Mouse (Mus musculus): ENCODE measurements around the gene Cab39l. TPM values are rescaled to one million over a fixed set of nuclear protein-coding genes. Genes with fewer than 3 reads are reported as not detected.
"Not testable (repeated sequence)": the region's sequence is repeated elsewhere in the genome, so short reads cannot be mapped to it uniquely, and the experiment has no call there.

Cab39l gene
- polyA plus RNA-seq (2015; fragmentation: Nextera tagmentation; extraction: Ambion mirVana): 39.8 and 40.8 TPM in 2 replicates

DNA sequence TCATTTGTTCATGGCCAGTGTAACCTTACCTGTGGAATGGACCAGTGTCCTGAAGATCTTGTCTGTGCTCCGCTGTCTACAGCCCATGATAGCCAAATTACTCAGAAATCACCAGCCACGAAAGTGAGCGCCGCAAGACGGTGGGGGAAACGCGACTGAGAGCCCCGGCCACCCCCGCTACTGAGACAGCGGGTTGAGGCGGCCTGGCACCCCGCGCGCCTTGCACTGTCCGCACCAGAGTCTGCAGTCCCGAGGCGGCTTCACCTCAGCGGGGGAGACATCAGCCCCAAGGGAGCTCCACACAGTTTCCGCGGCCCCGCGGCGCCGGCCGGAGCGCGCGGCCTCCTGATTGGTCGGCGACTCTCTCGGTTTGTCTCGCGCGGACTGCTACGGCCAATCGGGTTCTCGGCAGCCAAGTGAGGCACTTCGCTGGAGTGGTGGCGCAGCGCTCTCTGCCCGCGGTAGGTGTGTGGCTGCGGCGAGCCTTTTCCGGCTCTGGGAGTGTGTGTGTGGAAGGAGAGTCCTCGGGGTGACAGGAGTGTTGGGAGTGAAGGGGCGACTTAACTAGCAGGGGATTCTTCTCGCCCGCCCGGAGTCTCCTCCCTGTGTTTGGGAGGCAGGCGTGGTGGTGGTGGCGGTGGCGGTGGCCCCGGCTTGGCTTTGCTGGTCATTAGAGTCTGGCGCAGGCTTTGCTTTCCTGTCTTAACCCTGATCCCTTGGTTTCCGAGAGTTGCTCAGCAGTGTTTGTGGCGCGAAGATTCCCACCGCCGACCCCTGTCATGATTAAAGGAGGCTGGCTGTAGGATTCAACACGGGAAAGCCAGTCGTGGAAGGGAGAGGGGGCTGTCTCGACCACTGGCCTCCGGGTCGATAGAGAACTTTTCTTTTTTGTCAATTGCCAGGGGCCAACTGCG, at the start of gene Cab39l, which contains the start of gene Setdb2:
Gene Cab39l (plus strand): TSS at position 415 of the 914 bp plus-strand sequence.
Gene Setdb2 (minus strand): TSS at position 327 of the 914 bp plus-strand sequence.
- H3K9me3 ChIP-seq: no peaks in the 10 kb centered on the region
- peaks cover 11% of the 10 kb centered on the region for H3K4me1 ChIP-seq
- under 1% methylated on average over 66 of the region's 66 CpGs for WGBS
- peak within 1 kb of the TSS; percentile 70 for H3K27ac ChIP-seq
- H3K4me2 ChIP-seq: peak within 1 kb of the TSS; percentile 83
- peak within 1 kb of the TSS; percentile 85 for H3K4me3 ChIP-seq
- H3K27me3 ChIP-seq: no peaks in the 10 kb centered on the region
- no peaks in the 10 kb centered on the region for H3K36me3 ChIP-seq
- peak within 1 kb of the TSS; percentile 90 for H3K9ac ChIP-seq
- ATAC-seq (ENCODE audit: insufficient number of reproducible peaks, insufficient read depth, low FRiP score, low TSS enrichment, low read depth): peak; percentile 100

GRCm38 (mm10) chr14:59395281-59395680, 45.5 kb upstream of the Cab39l start, which contains the start of gene Phf11c:
Gene Phf11c (minus strand): TSS chr14:59395381.
- H3K36me3 ChIP-seq: no peaks in the 10 kb centered on the region
- H3K4me3 ChIP-seq: no peak within 1 kb of the TSS
- H3K27me3 ChIP-seq: no peaks in the 10 kb centered on the region
- H3K4me1 ChIP-seq: no peaks in the 10 kb centered on the region
- no peak within 1 kb of the TSS for H3K9ac ChIP-seq
- 93% methylated on average over 3 of the region's 3 CpGs for WGBS
- H3K4me2 ChIP-seq: no peak within 1 kb of the TSS
- no peaks in the 10 kb centered on the region for H3K9me3 ChIP-seq
- no peak for ATAC-seq (ENCODE audit: insufficient number of reproducible peaks, insufficient read depth, low FRiP score, low TSS enrichment, low read depth)
- H3K27ac ChIP-seq: no peak within 1 kb of the TSS

DNA sequence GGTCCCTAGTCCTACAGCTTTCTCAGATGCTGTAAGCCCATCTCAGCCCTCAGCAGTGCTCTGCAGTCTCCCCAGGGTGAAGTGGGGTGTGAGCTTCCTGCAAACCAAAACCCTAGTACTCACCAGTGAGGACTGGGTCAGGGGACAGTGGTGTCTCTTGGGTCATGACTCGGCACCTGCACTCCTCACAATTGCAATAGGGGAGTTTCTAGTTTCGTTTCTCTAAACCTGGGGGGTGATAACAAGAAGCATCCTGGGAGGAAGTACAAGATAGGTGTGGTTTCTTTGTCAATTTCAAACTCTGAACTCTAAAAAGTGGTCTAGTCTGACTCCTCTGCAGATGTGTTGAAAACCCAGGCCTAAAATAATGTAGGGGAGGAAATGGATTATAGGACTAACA, 43.8 kb upstream of the Cab39l start:
- WGBS: 84% methylated on average over 2 of the region's 2 CpGs
- Histone ChIP-seq H3K4me3 (no peak overlapping the region), H3K36me3 (peaks cover 6% of the 10 kb centered on the region; the same call in 1 of the 2 replicates), H3K4me1 (no peaks in the 10 kb centered on the region), H3K27me3 (no peaks in the 10 kb centered on the region), H3K9ac (no peak overlapping the region), H3K27ac (no peak overlapping the region), H3K4me2 (no peak overlapping the region), H3K9me3 (no peaks in the 10 kb centered on the region)
- ATAC-seq (ENCODE audit: insufficient number of reproducible peaks, insufficient read depth, low FRiP score, low TSS enrichment, low read depth): no peak

- H3K4me3 ChIP-seq; H3K9me3 ChIP-seq; H3K9ac ChIP-seq; ATAC-seq (ENCODE audit: insufficient number of reproducible peaks, insufficient read depth, low FRiP score, low TSS enrichment, low read depth); H3K4me1 ChIP-seq; H3K27me3 ChIP-seq; H3K27ac ChIP-seq; H3K4me2 ChIP-seq: not testable (repeated sequence)
- peaks cover 20% of the 10 kb centered on the region for H3K36me3 ChIP-seq
- WGBS: 95% methylated on average over 2 of the region's 2 CpGs
Observed at GRCm38 (mm10) chr14:59414979-59415378, 25.8 kb upstream of the Cab39l start.

- H3K4me3 ChIP-seq: no peak overlapping the region
- H3K27ac ChIP-seq: no peak overlapping the region
- 91% methylated on average over 4 of the region's 4 CpGs for WGBS
- H3K4me1 ChIP-seq: no peaks in the 10 kb centered on the region
- H3K27me3 ChIP-seq: no peaks in the 10 kb centered on the region
- no peak for ATAC-seq (ENCODE audit: insufficient number of reproducible peaks, insufficient read depth, low FRiP score, low TSS enrichment, low read depth)
- no peak overlapping the region for H3K9ac ChIP-seq
- no peaks in the 10 kb centered on the region for H3K9me3 ChIP-seq
- H3K4me2 ChIP-seq: no peak overlapping the region
- H3K36me3 ChIP-seq: peaks cover 14% of the 10 kb centered on the region
Observed at GRCm38 (mm10) chr14:59418171-59418570, 22.6 kb upstream of the Cab39l start.

GRCm38 (mm10) chr14:59422912-59423663, 17.7 kb upstream of the Cab39l start:
- Histone ChIP-seq H3K4me2 (no peak overlapping the region), H3K4me1 (no peaks in the 10 kb centered on the region), H3K36me3 (peaks cover 3% of the 10 kb centered on the region; the same call in 1 of the 2 replicates), H3K9ac (no peak overlapping the region), H3K27ac (no peak overlapping the region), H3K4me3 (no peak overlapping the region), H3K27me3 (no peaks in the 10 kb centered on the region), H3K9me3 (no peaks in the 10 kb centered on the region)
- no peak for ATAC-seq (ENCODE audit: insufficient number of reproducible peaks, insufficient read depth, low FRiP score, low TSS enrichment, low read depth)
- WGBS: 62% methylated on average over 11 of the region's 11 CpGs

- no peak for ATAC-seq (ENCODE audit: insufficient number of reproducible peaks, insufficient read depth, low FRiP score, low TSS enrichment, low read depth)
- no peaks in the 10 kb centered on the region for H3K36me3 ChIP-seq
Observed at GRCm38 (mm10) chr14:59430556-59430955, 10.2 kb upstream of the Cab39l start.

GRCm38 (mm10) chr14:59433902-59434301, 6.9 kb upstream of the Cab39l start:
- no peaks in the 10 kb centered on the region for H3K4me1 ChIP-seq
- H3K36me3 ChIP-seq: no peaks in the 10 kb centered on the region
- no peak overlapping the region for H3K27ac ChIP-seq
- 71% methylated on average over 2 of the region's 2 CpGs for whole genome bisulfite sequencing
- H3K4me3 ChIP-seq: no peak overlapping the region
- H3K27me3 ChIP-seq: no peaks in the 10 kb centered on the region
- no peaks in the 10 kb centered on the region for H3K9me3 ChIP-seq
- ATAC-seq (ENCODE audit: insufficient number of reproducible peaks, insufficient read depth, low FRiP score, low TSS enrichment, low read depth): no peak
- H3K9ac ChIP-seq: no peak overlapping the region
- H3K4me2 ChIP-seq: no peak overlapping the region

More at GRCm38 (mm10) chr14:59430556-59430955, 10.2 kb upstream of the Cab39l start:
- H3K9ac ChIP-seq: no peak overlapping the region
- no peaks in the 10 kb centered on the region for H3K9me3 ChIP-seq
- no peak overlapping the region for H3K4me3 ChIP-seq
- H3K27me3 ChIP-seq: no peaks in the 10 kb centered on the region
- H3K4me2 ChIP-seq: no peak overlapping the region
- no peak overlapping the region for H3K27ac ChIP-seq
- H3K4me1 ChIP-seq: no peaks in the 10 kb centered on the region
- 92% methylated on average over 1 of the region's 1 CpGs for WGBS

DNA sequence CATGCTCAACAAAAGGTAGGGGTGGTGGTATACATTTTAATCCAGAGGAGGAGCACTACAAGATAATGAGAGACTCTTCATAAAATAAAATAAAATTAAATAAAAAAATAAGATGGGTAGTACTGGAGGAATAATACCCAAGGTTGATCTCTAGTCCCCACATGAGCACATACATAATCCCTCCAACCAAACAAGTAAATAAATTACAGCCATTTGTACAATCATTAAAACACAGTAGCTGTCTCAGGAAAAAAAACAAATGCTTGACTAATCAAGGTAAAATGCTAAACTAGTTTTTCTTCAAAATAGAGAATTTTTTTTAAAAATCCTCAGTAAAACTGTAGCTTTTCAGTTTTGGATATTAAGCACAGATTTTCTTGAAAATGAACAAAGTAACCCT, 5.6 kb upstream of the Cab39l start:
- peaks cover 11% of the 10 kb centered on the region for H3K4me1 ChIP-seq
- ATAC-seq (ENCODE audit: insufficient number of reproducible peaks, insufficient read depth, low FRiP score, low TSS enrichment, low read depth): no peak
- H3K9ac ChIP-seq: no peak overlapping the region
- no peaks in the 10 kb centered on the region for H3K27me3 ChIP-seq
- H3K27ac ChIP-seq: no peak overlapping the region
- no peaks in the 10 kb centered on the region for H3K36me3 ChIP-seq
- no peak overlapping the region for H3K4me3 ChIP-seq
- H3K4me2 ChIP-seq: no peak overlapping the region
- H3K9me3 ChIP-seq: no peaks in the 10 kb centered on the region

DNA sequence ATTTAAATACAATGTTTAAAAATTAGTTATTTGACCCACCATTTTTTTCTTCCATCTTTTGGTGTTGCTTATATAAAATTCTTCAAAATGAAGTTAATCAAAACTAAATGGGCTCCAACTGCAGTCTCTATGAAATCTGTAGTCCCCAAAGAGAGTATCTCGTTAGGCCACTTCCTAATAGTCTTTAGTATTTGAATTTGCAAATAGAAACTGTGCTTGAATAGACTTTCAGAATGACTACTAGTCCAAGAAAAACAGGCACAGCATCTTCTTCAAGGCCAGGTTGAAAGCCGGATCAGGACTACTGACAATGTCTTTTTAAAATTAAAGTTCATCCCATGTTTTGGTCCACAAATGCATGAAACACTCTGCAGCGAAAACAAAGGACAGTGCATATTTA, 3.4 kb upstream of the Cab39l start:
- 84% methylated on average over 3 of the region's 3 CpGs for WGBS
- no peak overlapping the region for H3K4me3 ChIP-seq
- H3K9ac ChIP-seq: no peak overlapping the region
- no peak overlapping the region for H3K27ac ChIP-seq
- no peak overlapping the region for H3K4me2 ChIP-seq
- H3K27me3 ChIP-seq: no peaks in the 10 kb centered on the region
- H3K36me3 ChIP-seq: no peaks in the 10 kb centered on the region
- ATAC-seq (ENCODE audit: insufficient number of reproducible peaks, insufficient read depth, low FRiP score, low TSS enrichment, low read depth): no peak
- no peaks in the 10 kb centered on the region for H3K9me3 ChIP-seq
- H3K4me1 ChIP-seq: peaks cover 11% of the 10 kb centered on the region

DNA sequence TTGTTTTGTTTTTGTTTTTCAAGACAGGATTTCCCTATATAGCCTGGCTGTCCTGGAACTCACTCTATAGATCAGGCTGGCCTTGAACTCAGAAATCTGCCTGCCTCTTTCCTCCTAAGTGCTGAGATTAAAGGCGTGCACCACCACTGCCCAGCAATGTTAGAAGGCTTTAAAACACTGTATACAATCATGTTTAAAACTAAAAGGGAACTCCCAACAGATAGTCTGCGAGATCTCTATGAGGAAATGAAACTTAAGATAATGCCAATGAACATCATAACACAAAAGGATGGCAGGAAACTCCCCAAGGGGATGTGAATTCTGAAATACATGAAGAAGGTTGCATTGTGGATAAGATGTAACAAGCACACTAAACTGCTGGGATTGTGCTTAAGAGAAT, 2.3 kb upstream of the Cab39l start:
- H3K4me3 ChIP-seq: no peak overlapping the region
- H3K9ac ChIP-seq: no peak overlapping the region
- no peaks in the 10 kb centered on the region for H3K9me3 ChIP-seq
- no peak overlapping the region for H3K4me2 ChIP-seq
- H3K4me1 ChIP-seq: peaks cover 11% of the 10 kb centered on the region
- H3K27me3 ChIP-seq: no peaks in the 10 kb centered on the region
- H3K27ac ChIP-seq: no peak overlapping the region
- no peak for ATAC-seq (ENCODE audit: insufficient number of reproducible peaks, insufficient read depth, low FRiP score, low TSS enrichment, low read depth)
- 89% methylated on average over 2 of the region's 2 CpGs for WGBS
- H3K36me3 ChIP-seq: no peaks in the 10 kb centered on the region

Data from embryonic facial prominence, embryonic 13.5 days (tissue).